Mouse (Mus musculus) forebrain, embryonic 16.5 days (tissue): ENCODE measurements around the gene B4galt5. TPM values are rescaled to one million over a fixed set of nuclear protein-coding genes. Genes with fewer than 3 reads are reported as not detected.

Experiments
- ATAC-seq: fragments of 200-750 bp; cut with Nextera tagmentation; 2 replicates; pipeline ENCODE4 v1.8.0; 2017; ENCODE audit warnings: mild to moderate bottlenecking, moderate library complexity
- H3K27ac ChIP-seq: fragments of 300-500 bp; sonication (generic); 2 replicates; pipeline ENCODE4 v1.5.1; 2014; ENCODE audit warnings: low read length, control low read depth
- H3K27me3 ChIP-seq: fragments of 300-500 bp; sonication (generic); replicated peaks from 2 replicates; pipeline ENCODE4 v1.6.1; 2014; ENCODE audit warnings: low read length; ENCODE audit not compliant: control insufficient read depth, insufficient read depth
- H3K36me3 ChIP-seq: fragments of 300-500 bp; sonication (generic); 2 replicates; pipeline ENCODE4 v1.6.1; 2014; ENCODE audit not compliant: control insufficient read depth, insufficient read depth
- H3K4me1 ChIP-seq: fragments of 300-500 bp; sonication (generic); replicated peaks from 2 replicates; pipeline ENCODE4 v1.6.1; 2014; ENCODE audit warnings: low read length; ENCODE audit not compliant: control insufficient read depth, insufficient read depth
- H3K4me2 ChIP-seq: fragments of 300-500 bp; sonication (generic); 2 replicates; pipeline ENCODE4 v1.6.1; 2014; ENCODE audit warnings: mild to moderate bottlenecking, low read length, control low read depth
- H3K4me3 ChIP-seq: fragments of 300-500 bp; sonication (generic); replicated peaks from 2 replicates; pipeline ENCODE4 v1.5.1; 2014; ENCODE audit warnings: mild to moderate bottlenecking, low read length, control low read depth
- H3K9ac ChIP-seq: fragments of 300-500 bp; sonication (generic); replicated peaks from 2 replicates; pipeline ENCODE4 v1.6.1; 2014; ENCODE audit warnings: low read depth, low read length, control low read depth
- H3K9me3 ChIP-seq: fragments of 300-500 bp; sonication (generic); 2 replicates; pipeline ENCODE4 v1.6.1; 2016; ENCODE audit warnings: low read length; ENCODE audit not compliant: control insufficient read depth
- WGBS: fragments of 180-500 bp; shearing (Covaris S2); extraction: QIAGEN DNeasy Blood & Tissue Kit; methylation state at CpG from one replicate; pipeline ENCODE4 v1.1.7; 2014; 5-methylcytosine and 5-hydroxymethylcytosine counted together
- polyA plus RNA-seq: library from polyadenylated mRNA; unstranded; fragments of >200 nt; fragmentation: Nextera tagmentation; extraction: Ambion mirVana; gene quantifications from 2 replicates; pipeline ENCODE4 v1.2.1, GENCODE M21; 2015

Gene B4galt5
- polyA plus RNA-seq, 1 experiment from 2014 or later: 12.5 TPM

DNA sequence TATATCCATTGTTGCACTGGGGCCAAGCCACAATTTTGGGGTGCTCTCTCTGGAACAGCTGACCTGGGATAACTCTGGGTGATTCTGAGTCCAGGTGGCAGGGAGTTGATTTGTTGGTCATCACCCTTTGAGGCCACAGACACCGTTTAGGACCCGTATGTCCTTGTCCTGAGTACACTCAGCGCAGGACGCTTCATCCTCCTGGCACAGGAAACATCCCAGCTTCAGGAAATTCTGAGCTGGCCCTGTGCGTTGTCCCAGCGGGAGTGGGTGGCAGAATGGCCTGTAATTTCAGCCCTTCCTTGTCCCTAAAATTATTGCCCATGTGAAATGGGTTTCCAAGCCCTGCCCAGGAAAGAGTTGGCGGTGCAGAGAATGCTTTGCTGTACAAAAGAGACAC, 71.0 kb downstream of the B4galt5 start:
- Histone ChIP-seq H3K27me3 (no peaks in the 10 kb centered on the region), H3K27ac (no peak overlapping the region), H3K4me3 (no peak overlapping the region), H3K9me3 (no peaks in the 10 kb centered on the region), H3K36me3 (no peaks in the 10 kb centered on the region), H3K4me2 (no peak overlapping the region), H3K9ac (no peak overlapping the region), H3K4me1 (0 out of 2 replicates have a peak, but pooled peaks cover 2% of the 10 kb centered on the region)
- no peak for ATAC-seq
- WGBS: 85% methylated on average over 7 of the region's 7 CpGs

DNA sequence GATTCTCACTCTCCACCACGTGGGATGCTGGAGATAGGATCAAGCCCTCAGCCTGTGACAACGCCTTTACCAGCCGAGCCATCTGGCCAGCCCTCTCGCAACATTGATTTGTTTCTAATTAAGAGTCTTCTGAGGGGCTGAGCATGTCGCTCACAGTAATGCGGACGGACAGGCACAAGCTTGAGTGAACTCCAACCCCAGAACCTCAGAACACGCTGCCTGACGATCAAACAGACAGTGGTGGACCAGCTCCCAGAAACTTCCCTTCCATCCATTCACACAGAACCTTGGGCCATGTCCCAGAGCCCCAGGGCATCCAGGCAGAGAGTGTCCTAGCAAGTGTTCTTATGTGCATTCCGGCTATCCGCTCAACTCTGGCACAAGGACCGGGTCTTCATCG, 72.0 kb downstream of the B4galt5 start:
- WGBS: 61% methylated on average over 13 of the region's 13 CpGs
- Histone ChIP-seq H3K27me3 (no peaks in the 10 kb centered on the region), H3K4me2 (no peak overlapping the region), H3K9me3 (no peaks in the 10 kb centered on the region), H3K27ac (no peak overlapping the region), H3K36me3 (no peaks in the 10 kb centered on the region), H3K4me1 (0 out of 2 replicates have a peak, but pooled peaks cover 2% of the 10 kb centered on the region), H3K4me3 (no peak overlapping the region), H3K9ac (no peak overlapping the region)
- ATAC-seq: no peak

DNA sequence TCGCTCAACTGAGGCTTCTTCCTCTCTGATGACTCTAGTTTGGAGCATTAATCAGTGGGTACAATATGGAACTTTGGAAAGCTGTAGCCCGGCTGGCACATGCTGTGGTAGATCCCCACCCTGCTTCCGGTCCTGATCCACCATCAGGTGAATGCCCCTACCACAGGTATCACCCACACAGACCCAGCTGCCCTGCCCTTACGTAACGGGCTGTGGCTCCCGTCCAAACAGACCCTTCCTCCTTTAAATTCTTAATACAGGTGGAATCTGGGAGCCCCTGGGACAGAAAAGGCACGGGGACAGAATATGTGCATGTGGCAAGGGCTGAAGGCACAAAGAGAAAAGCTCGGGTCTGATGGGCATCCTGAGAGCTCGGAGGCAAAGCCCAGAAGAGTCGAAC, 73.1 kb downstream of the B4galt5 start:
- no peaks in the 10 kb centered on the region for H3K9me3 ChIP-seq
- no peak overlapping the region for H3K9ac ChIP-seq
- no peak for ATAC-seq
- 87% methylated on average over 10 of the region's 10 CpGs for WGBS
- no peak overlapping the region for H3K27ac ChIP-seq
- no peaks in the 10 kb centered on the region for H3K36me3 ChIP-seq
- H3K4me2 ChIP-seq: no peak overlapping the region
- H3K4me1 ChIP-seq: 0 out of 2 replicates have a peak, but pooled peaks cover 2% of the 10 kb centered on the region
- no peak overlapping the region for H3K4me3 ChIP-seq
- H3K27me3 ChIP-seq: no peaks in the 10 kb centered on the region

DNA sequence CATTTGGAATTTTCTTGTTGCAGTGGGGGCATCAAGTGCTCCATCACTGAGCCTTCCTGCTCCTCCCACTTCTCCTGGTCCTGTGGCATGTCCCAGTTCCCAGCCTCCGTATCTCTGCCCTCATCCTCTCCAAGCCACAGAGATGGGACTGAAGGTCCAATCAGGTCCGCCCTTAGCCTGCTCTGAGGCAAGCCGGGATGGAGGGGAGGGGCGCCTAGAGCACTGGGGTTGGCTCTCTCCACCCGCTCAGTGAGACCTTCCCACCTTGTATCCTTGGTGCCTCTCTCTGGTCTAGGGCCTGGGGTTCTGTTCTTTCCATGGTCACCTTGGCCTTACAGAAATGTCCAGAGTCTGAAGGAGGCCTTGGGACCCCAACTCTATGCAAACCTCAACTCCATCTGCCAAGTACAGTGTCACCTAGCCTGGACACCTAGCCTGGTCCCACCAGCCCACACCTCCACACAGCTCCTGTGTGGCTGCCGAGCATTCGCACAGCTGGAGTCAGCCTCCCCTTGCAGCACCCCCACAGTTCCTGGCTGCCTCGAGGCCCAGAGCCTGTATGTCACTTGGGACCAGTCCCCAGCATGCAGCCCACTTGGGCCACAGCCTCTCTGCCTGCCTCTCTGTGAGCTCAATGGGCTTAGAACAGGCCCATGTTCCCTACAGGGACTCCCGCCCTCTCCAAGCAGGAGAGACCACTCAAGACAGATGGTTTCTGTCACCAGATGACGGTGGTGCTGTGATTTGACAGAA, 74.1 kb downstream of the B4galt5 start:
- no peaks in the 10 kb centered on the region for H3K4me1 ChIP-seq
- H3K4me2 ChIP-seq: no peak overlapping the region
- no peaks in the 10 kb centered on the region for H3K27me3 ChIP-seq
- H3K4me3 ChIP-seq: no peak overlapping the region
- no peaks in the 10 kb centered on the region for H3K36me3 ChIP-seq
- ATAC-seq: no peak
- WGBS: 60% methylated on average over 10 of the region's 10 CpGs
- no peak overlapping the region for H3K27ac ChIP-seq
- no peak overlapping the region for H3K9ac ChIP-seq
- no peaks in the 10 kb centered on the region for H3K9me3 ChIP-seq

DNA sequence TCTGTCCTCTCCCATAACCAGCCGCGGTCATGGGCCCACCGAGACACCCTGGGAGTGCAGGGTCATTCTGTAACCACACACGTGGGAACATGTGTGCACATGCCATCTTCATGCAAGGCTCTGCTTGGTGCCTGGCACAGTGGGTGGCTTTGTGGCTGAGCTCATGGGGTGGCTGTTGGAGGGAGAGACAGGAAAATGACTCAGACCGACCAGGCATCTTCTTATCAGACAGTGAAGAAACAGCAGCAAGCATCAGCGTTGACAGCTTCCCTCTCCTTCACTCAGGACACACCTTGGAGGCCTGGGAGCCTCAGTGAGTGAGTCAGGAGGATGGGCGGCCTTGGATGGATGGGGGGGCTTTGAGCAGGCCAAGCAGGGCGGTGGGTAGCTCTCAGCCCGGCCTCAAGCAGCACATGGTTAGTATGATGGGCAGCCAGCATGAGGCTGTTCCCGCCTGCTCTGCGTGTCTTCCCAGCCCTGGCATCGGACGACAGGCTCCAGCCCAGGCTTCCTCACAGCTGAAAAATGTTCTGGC, 75.7 kb downstream of the B4galt5 start:
- Histone ChIP-seq H3K27me3 (no peaks in the 10 kb centered on the region), H3K4me3 (no peak overlapping the region), H3K4me2 (no peak overlapping the region), H3K9me3 (no peaks in the 10 kb centered on the region), H3K27ac (no peak overlapping the region), H3K36me3 (no peaks in the 10 kb centered on the region), H3K9ac (no peak overlapping the region), H3K4me1 (no peaks in the 10 kb centered on the region)
- 88% methylated on average over 13 of the region's 13 CpGs for WGBS
- ATAC-seq: no peak

DNA sequence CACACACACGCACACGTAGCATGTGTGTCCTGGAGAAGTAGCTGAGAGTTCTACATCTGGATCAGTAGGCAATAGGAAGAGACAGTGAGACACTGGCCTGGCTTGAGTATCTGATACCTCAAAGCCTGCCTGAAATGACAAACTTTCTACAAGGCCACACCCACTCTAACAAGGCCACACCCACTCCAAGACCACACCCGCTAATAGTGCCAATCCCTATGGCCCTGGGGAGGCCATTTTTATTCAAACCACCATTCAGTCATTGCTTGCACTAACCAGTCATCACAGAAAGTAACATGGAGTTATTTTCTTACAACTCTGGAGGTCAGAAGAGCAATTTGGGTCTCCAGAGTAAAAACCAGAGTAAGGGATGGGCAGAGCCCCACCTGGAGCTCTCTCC, 76.3 kb downstream of the B4galt5 start:
- H3K4me1 ChIP-seq: no peaks in the 10 kb centered on the region
- H3K9me3 ChIP-seq: no peaks in the 10 kb centered on the region
- H3K36me3 ChIP-seq: no peaks in the 10 kb centered on the region
- no peaks in the 10 kb centered on the region for H3K27me3 ChIP-seq
- 80% methylated on average over 3 of the region's 3 CpGs for whole genome bisulfite sequencing
- no peak overlapping the region for H3K4me3 ChIP-seq
- ATAC-seq: no peak
- no peak overlapping the region for H3K9ac ChIP-seq
- H3K27ac ChIP-seq: no peak overlapping the region
- H3K4me2 ChIP-seq: no peak overlapping the region

DNA sequence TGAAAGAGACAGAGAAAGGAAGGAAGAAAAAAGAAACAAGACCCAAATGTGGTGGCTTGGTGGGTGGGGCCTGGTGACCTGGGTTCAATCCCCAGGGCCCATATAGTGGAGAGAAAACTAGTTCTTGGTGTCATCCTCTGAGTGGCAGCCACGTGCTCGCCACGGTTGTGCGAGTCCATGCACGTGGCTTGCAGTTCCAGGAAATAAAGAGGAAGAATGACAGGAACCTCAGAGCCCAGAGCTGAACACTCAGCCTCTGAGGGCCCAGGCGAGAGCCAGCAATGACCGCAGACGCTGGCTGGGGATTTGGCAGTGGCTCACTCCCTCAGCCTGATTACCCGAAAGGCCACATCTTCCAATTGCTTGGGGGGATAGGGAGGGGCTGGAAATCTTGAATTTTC, 77.9 kb downstream of the B4galt5 start:
- Histone ChIP-seq H3K4me3 (no peak overlapping the region), H3K27ac (no peak overlapping the region), H3K4me2 (no peak overlapping the region), H3K9me3 (no peaks in the 10 kb centered on the region), H3K27me3 (no peaks in the 10 kb centered on the region), H3K36me3 (no peaks in the 10 kb centered on the region), H3K9ac (no peak overlapping the region), H3K4me1 (no peaks in the 10 kb centered on the region)
- ATAC-seq: no peak
- WGBS: 85% methylated on average over 9 of the region's 9 CpGs

DNA sequence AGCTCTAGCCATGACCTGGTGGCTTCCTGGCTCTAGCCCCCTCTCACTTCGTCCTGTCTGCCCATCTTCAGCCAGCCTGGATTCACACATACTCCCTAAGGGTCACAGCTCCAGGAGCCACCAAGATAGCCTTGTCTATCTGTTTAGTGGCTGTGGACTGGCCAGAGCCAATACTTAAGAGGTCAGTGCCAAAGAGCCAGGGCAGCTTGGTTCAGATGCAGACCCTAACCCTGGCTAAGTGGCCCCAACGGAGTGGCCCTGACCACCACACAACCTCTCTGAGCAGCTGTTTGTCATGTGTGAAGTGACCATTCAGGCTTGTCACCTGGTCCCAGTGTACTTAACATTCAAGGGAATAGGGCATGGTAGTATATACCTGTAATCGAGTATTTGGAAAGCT, 78.5 kb downstream of the B4galt5 start:
- ATAC-seq: no peak
- no peaks in the 10 kb centered on the region for H3K36me3 ChIP-seq
- WGBS: 88% methylated on average over 3 of the region's 3 CpGs

DNA sequence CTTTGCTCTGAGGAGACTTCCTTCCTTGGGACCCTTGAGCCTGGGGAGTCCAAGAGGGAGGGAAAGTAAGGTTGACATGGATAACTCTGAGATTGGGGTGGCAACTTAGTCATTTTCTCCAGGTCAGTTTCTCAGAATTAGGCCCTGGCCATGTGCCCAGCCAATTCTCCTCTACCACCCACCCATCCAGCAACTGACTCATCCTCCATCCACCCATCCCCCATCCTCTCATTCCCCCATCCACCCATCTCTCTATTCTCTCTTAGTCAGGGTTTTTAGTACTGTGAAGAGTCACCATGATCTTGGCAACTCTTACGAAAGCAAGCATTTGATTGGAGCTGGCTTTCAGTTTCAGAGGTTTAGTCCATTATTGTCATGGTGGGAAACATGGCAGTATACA, 80.3 kb downstream of the B4galt5 start:
- H3K27me3 ChIP-seq: no peaks in the 10 kb centered on the region
- no peaks in the 10 kb centered on the region for H3K4me1 ChIP-seq
- no peak overlapping the region for H3K4me3 ChIP-seq
- H3K4me2 ChIP-seq: no peak overlapping the region
- H3K36me3 ChIP-seq: no peaks in the 10 kb centered on the region
- H3K9me3 ChIP-seq: no peaks in the 10 kb centered on the region
- no peak for ATAC-seq
- 98% methylated on average over 1 of the region's 1 CpGs for WGBS
- no peak overlapping the region for H3K9ac ChIP-seq
- H3K27ac ChIP-seq: no peak overlapping the region

More for the DNA sequence above, 78.5 kb downstream of the B4galt5 start:
- Histone ChIP-seq H3K9me3 (no peaks in the 10 kb centered on the region), H3K27ac (no peak overlapping the region), H3K4me3 (no peak overlapping the region), H3K9ac (no peak overlapping the region), H3K4me1 (no peaks in the 10 kb centered on the region), H3K27me3 (no peaks in the 10 kb centered on the region), H3K4me2 (no peak overlapping the region)

DNA sequence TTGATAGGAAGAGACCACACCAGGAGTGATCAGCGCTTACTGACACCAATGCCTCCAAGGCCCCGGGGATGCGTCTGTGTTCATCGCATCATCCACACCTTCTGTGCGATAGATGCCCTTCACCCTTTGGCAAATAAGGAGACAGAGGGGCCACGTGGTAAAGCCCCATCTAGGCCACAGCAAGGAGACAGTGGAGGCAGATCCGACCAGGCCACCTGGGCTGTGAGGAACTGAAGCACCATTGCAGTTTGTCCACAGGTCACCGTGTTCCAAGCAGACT, 80.6 kb downstream of the B4galt5 start:
- Histone ChIP-seq H3K9me3 (no peaks in the 10 kb centered on the region), H3K36me3 (no peaks in the 10 kb centered on the region), H3K27ac (no peak overlapping the region), H3K27me3 (no peaks in the 10 kb centered on the region), H3K4me3 (no peak overlapping the region), H3K4me2 (no peak overlapping the region), H3K4me1 (no peaks in the 10 kb centered on the region), H3K9ac (no peak overlapping the region)
- no peak for ATAC-seq
- 94% methylated on average over 8 of the region's 8 CpGs for WGBS
